Mouse (Mus musculus) kidney, postnatal 0 days (tissue): ENCODE results near the gene Lifr. TPM values are rescaled to one million over a fixed set of nuclear protein-coding genes. Genes with fewer than 3 reads are reported as not detected.

Experiments
- ATAC-seq: fragments of 200-750 bp; cut with Nextera tagmentation; replicated peaks from 2 replicates; pipeline ENCODE4 v1.8.0; 2017; ENCODE audit warnings: low read depth, moderate number of reproducible peaks, moderate TSS enrichment, moderate library complexity; ENCODE audit not compliant: low FRiP score
- DNase-seq: peaks from one replicate; pipeline ENCODE4 v3.0.0-alpha.2; 2016; ENCODE audit warnings: low spot score
- H3K27ac ChIP-seq: fragments of 300-500 bp; sonication (generic); 2 replicates; pipeline ENCODE4 v1.5.1; 2014; ENCODE audit warnings: mild to moderate bottlenecking
- H3K27me3 ChIP-seq: fragments of 300-500 bp; sonication (generic); 2 replicates; pipeline ENCODE4 v1.6.1; 2014; ENCODE audit warnings: low read length, mixed read lengths; ENCODE audit not compliant: insufficient read depth
- H3K36me3 ChIP-seq: fragments of 300-500 bp; sonication (generic); 2 replicates; pipeline ENCODE4 v1.6.1; 2014; ENCODE audit warnings: low read length, mixed read lengths; ENCODE audit not compliant: insufficient read depth
- H3K4me1 ChIP-seq: fragments of 300-500 bp; sonication (generic); replicated peaks from 2 replicates; pipeline ENCODE4 v1.6.1; 2014; ENCODE audit warnings: antibody characterized with exemption, low read length, mixed read lengths; ENCODE audit not compliant: insufficient read depth
- H3K4me2 ChIP-seq: fragments of 300-500 bp; sonication (generic); 2 replicates; pipeline ENCODE4 v1.6.1; 2014; ENCODE audit warnings: mild to moderate bottlenecking, low read length, moderate library complexity, mixed read lengths
- H3K4me3 ChIP-seq: fragments of 300-500 bp; sonication (generic); replicated peaks from 2 replicates; pipeline ENCODE4 v1.5.1; 2014; ENCODE audit warnings: low read depth, low read length
- H3K9ac ChIP-seq: fragments of 300-500 bp; sonication (generic); 2 replicates; pipeline ENCODE4 v1.6.1; 2014; ENCODE audit warnings: low read depth, low read length
- H3K9me3 ChIP-seq: fragments of 300-500 bp; sonication (generic); replicated peaks from 2 replicates; pipeline ENCODE4 v1.6.1; 2016; ENCODE audit warnings: low read length, inconsistent platforms, mixed read lengths
- CTCF ChIP-seq: IDR thresholded peaks from 2 replicates; pipeline ENCODE4 v1.5.1; 2016; ENCODE audit warnings: antibody characterized with exemption, low read depth, mild to moderate bottlenecking, moderate library complexity
- WGBS: fragments of 180-500 bp; shearing (Covaris S2); extraction: QIAGEN DNeasy Blood & Tissue Kit; methylation state at CpG from one replicate; pipeline ENCODE4 v1.1.7; 2014; 5-methylcytosine and 5-hydroxymethylcytosine counted together
- polyA plus RNA-seq: library from polyadenylated mRNA; unstranded; fragments of >200 nt; fragmentation: Nextera tagmentation; extraction: Ambion mirVana; gene quantifications from 2 replicates; pipeline ENCODE4 v1.2.1, GENCODE M21; 2015

Lifr gene
- polyA plus RNA-seq, 1 experiment from 2014 or later = 21.2 TPM

GRCm38 (mm10) chr15:7222809-7223208 is 132.4 kb downstream of the Lifr start:
- Histone ChIP-seq H3K4me3 (no peak overlapping the region), H3K27me3 (no peaks in the 10 kb centered on the region), H3K36me3 (no peaks in the 10 kb centered on the region), H3K27ac (no peak overlapping the region), H3K4me2 (no peak overlapping the region), H3K4me1 (0 out of 2 replicates have a peak, but pooled peaks cover 3% of the 10 kb centered on the region), H3K9me3 (no peaks in the 10 kb centered on the region), H3K9ac (no peak overlapping the region)
- DNase-seq = no peak
- 58% methylated on average over 11 of the region's 11 CpGs for WGBS
- no peak for ATAC-seq
- no peak for TF ChIP-seq CTCF

- no peaks in the 10 kb centered on the region for H3K36me3 ChIP-seq
- WGBS = 76% methylated on average over 12 of the region's 12 CpGs
- no peak for TF ChIP-seq CTCF
- no peaks in the 10 kb centered on the region for H3K9me3 ChIP-seq
- H3K9ac ChIP-seq = no peak overlapping the region
- H3K4me1 ChIP-seq = 0 out of 2 replicates have a peak, but pooled peaks cover 3% of the 10 kb centered on the region
- no peak overlapping the region for H3K27ac ChIP-seq
- DNase-seq (no peak), ATAC-seq (no peak)
- H3K4me3 ChIP-seq = no peak overlapping the region
- H3K27me3 ChIP-seq = no peaks in the 10 kb centered on the region
- no peak overlapping the region for H3K4me2 ChIP-seq
These were observed 133.8 kb downstream of the Lifr start for GRCm38 (mm10) chr15:7224151-7224775.

GRCm38 (mm10) chr15:7226225-7226624 is 135.8 kb downstream of the Lifr start:
- peak; percentile 99 for TF ChIP-seq CTCF
- 0 out of 2 replicates have a peak, but pooled peaks cover 3% of the 10 kb centered on the region for H3K4me1 ChIP-seq
- H3K4me3 ChIP-seq = no peak overlapping the region
- 5% methylated on average over 5 of the region's 5 CpGs for WGBS
- H3K27ac ChIP-seq = no peak overlapping the region
- H3K27me3 ChIP-seq = no peaks in the 10 kb centered on the region
- DNase-seq = peak; percentile 96
- H3K9me3 ChIP-seq = no peaks in the 10 kb centered on the region
- no peaks in the 10 kb centered on the region for H3K36me3 ChIP-seq
- no peak overlapping the region for H3K9ac ChIP-seq
- H3K4me2 ChIP-seq = no peak overlapping the region
- peak; percentile 85 for ATAC-seq

- 67% methylated on average over 13 of the region's 13 CpGs for WGBS
- H3K9ac ChIP-seq = no peak overlapping the region
- no peak overlapping the region for H3K27ac ChIP-seq
These were observed 143.1 kb downstream of the Lifr start for GRCm38 (mm10) chr15:7233393-7234090.

GRCm38 (mm10) chr15:7239904-7240303 is 149.5 kb downstream of the Lifr start:
- H3K4me2 ChIP-seq = no peak overlapping the region
- no peak overlapping the region for H3K4me3 ChIP-seq
- H3K36me3 ChIP-seq = no peaks in the 10 kb centered on the region
- WGBS = 90% methylated on average over 11 of the region's 11 CpGs
- H3K27me3 ChIP-seq = no peaks in the 10 kb centered on the region
- no peak overlapping the region for H3K27ac ChIP-seq
- no peak for TF ChIP-seq CTCF
- no peaks in the 10 kb centered on the region for H3K4me1 ChIP-seq
- no peak overlapping the region for H3K9ac ChIP-seq
- DNase-seq (no peak), ATAC-seq (no peak)
- H3K9me3 ChIP-seq = no peaks in the 10 kb centered on the region

More at GRCm38 (mm10) chr15:7233393-7234090, 143.1 kb downstream of the Lifr start:
- Histone ChIP-seq H3K4me1 (no peaks in the 10 kb centered on the region), H3K4me2 (no peak overlapping the region), H3K36me3 (no peaks in the 10 kb centered on the region), H3K27me3 (no peaks in the 10 kb centered on the region), H3K4me3 (no peak overlapping the region), H3K9me3 (no peaks in the 10 kb centered on the region)
- DNase-seq (no peak), ATAC-seq (no peak)
- TF ChIP-seq CTCF = no peak

- Histone ChIP-seq H3K4me2 (no peak overlapping the region), H3K4me1 (no peaks in the 10 kb centered on the region), H3K9me3 (no peaks in the 10 kb centered on the region), H3K36me3 (no peaks in the 10 kb centered on the region), H3K4me3 (no peak overlapping the region), H3K27ac (no peak overlapping the region), H3K27me3 (no peaks in the 10 kb centered on the region), H3K9ac (no peak overlapping the region)
- no peak for TF ChIP-seq CTCF
- WGBS = 64% methylated on average over 3 of the region's 3 CpGs
- DNase-seq (no peak), ATAC-seq (no peak)
These were observed 150.5 kb downstream of the Lifr start for GRCm38 (mm10) chr15:7240950-7241349.
